Mouse (Mus musculus) hindbrain, embryonic 16.5 days (tissue): Measurements from ENCODE around the gene Abcc2. TPM values are rescaled to one million over a fixed set of nuclear protein-coding genes. Genes with fewer than 3 reads are reported as not detected.

Experiments used
- ATAC-seq: fragments of 200-750 bp; cut with Nextera tagmentation; 2 replicates; pipeline ENCODE4 v1.8.0; 2017; ENCODE audit warnings: moderate TSS enrichment, moderate library complexity
- H3K27ac ChIP-seq: fragments of 300-500 bp; sonication (generic); 2 replicates; pipeline ENCODE4 v1.5.1; 2014; ENCODE audit warnings: low read depth, mild to moderate bottlenecking, control low read depth, low read length, moderate library complexity
- H3K27me3 ChIP-seq: fragments of 300-500 bp; sonication (generic); replicated peaks from 2 replicates; pipeline ENCODE4 v1.6.1; 2014; ENCODE audit warnings: low read length; ENCODE audit not compliant: control insufficient read depth, insufficient read depth
- H3K36me3 ChIP-seq: fragments of 300-500 bp; sonication (generic); 2 replicates; pipeline ENCODE4 v1.6.1; 2014; ENCODE audit warnings: mild to moderate bottlenecking, low read length, moderate library complexity, mixed read lengths; ENCODE audit not compliant: control insufficient read depth, insufficient read depth
- H3K4me1 ChIP-seq: fragments of 300-500 bp; sonication (generic); 2 replicates; pipeline ENCODE4 v1.6.1; 2014; ENCODE audit warnings: low read depth, low read length; ENCODE audit not compliant: control insufficient read depth, insufficient read depth
- H3K4me2 ChIP-seq: fragments of 300-500 bp; sonication (generic); 2 replicates; pipeline ENCODE4 v1.6.1; 2014; ENCODE audit warnings: mild to moderate bottlenecking, low read length, control low read depth, moderate library complexity
- H3K4me3 ChIP-seq: fragments of 300-500 bp; sonication (generic); 2 replicates; pipeline ENCODE4 v1.5.1; 2014; ENCODE audit warnings: mild to moderate bottlenecking, low read length, control low read depth, moderate library complexity
- H3K9ac ChIP-seq: fragments of 300-500 bp; sonication (generic); 2 replicates; pipeline ENCODE4 v1.6.1; 2014; ENCODE audit warnings: low read depth, mild to moderate bottlenecking, control low read depth, low read length, moderate library complexity
- H3K9me3 ChIP-seq: fragments of 300-500 bp; sonication (generic); 2 replicates; pipeline ENCODE4 v1.6.1; 2014; ENCODE audit warnings: mild to moderate bottlenecking, low read length, moderate library complexity; ENCODE audit not compliant: control insufficient read depth
- WGBS: fragments of 180-500 bp; shearing (Covaris S2); extraction: QIAGEN DNeasy Blood & Tissue Kit; methylation state at CpG from one replicate; pipeline ENCODE4 v1.1.7; 2014; 5-methylcytosine and 5-hydroxymethylcytosine counted together
- polyA plus RNA-seq: library from polyadenylated mRNA; unstranded; fragments of >200 nt; fragmentation: Nextera tagmentation; extraction: Ambion mirVana; gene quantifications from 2 replicates; pipeline ENCODE4 v1.2.1, GENCODE M21; 2015

The Abcc2 gene
- polyA plus RNA-seq, 1 experiment from 2014 or later = 0.04 TPM

GRCm38 (mm10) chr19:43857347-43857746, 75.4 kb downstream of the Abcc2 start:
- Histone ChIP-seq H3K9ac (no peak overlapping the region), H3K27ac (no peak overlapping the region), H3K4me2 (no peak overlapping the region), H3K36me3 (peaks cover 33% of the 10 kb centered on the region), H3K4me1 (no peaks in the 10 kb centered on the region), H3K9me3 (no peaks in the 10 kb centered on the region), H3K4me3 (no peak overlapping the region), H3K27me3 (no peaks in the 10 kb centered on the region)
- ATAC-seq = no peak
- 90% methylated on average over 6 of the region's 6 CpGs for WGBS

GRCm38 (mm10) chr19:43870418-43870817, 88.4 kb downstream of the Abcc2 start:
- Histone ChIP-seq H3K27ac (no peak overlapping the region), H3K4me2 (no peak overlapping the region), H3K9ac (no peak overlapping the region), H3K27me3 (no peaks in the 10 kb centered on the region), H3K9me3 (no peaks in the 10 kb centered on the region), H3K4me1 (no peaks in the 10 kb centered on the region), H3K4me3 (no peak overlapping the region), H3K36me3 (peaks cover 20% of the 10 kb centered on the region)
- ATAC-seq = no peak
- 95% methylated on average over 4 of the region's 4 CpGs for WGBS

- 91% methylated on average over 11 of the region's 11 CpGs for WGBS
- no peaks in the 10 kb centered on the region for H3K27me3 ChIP-seq
- H3K27ac ChIP-seq = no peak overlapping the region
- no peaks in the 10 kb centered on the region for H3K9me3 ChIP-seq
- no peak overlapping the region for H3K9ac ChIP-seq
- H3K4me3 ChIP-seq = no peak overlapping the region
- no peak for ATAC-seq
- H3K36me3 ChIP-seq = peaks cover 5% of the 10 kb centered on the region; the same call in 1 of the 2 replicates
- peaks cover 12% of the 10 kb centered on the region for H3K4me1 ChIP-seq
- no peak overlapping the region for H3K4me2 ChIP-seq
Measured at GRCm38 (mm10) chr19:43874351-43874750, 92.4 kb downstream of the Abcc2 start.

GRCm38 (mm10) chr19:43875996-43876395, 94.0 kb downstream of the Abcc2 start:
- no peaks in the 10 kb centered on the region for H3K9me3 ChIP-seq
- H3K36me3 ChIP-seq = peaks cover 5% of the 10 kb centered on the region; the same call in 1 of the 2 replicates
- no peak for ATAC-seq
- no peak overlapping the region for H3K27ac ChIP-seq
- H3K4me3 ChIP-seq = no peak overlapping the region
- no peak overlapping the region for H3K9ac ChIP-seq
- H3K4me2 ChIP-seq = no peak overlapping the region; the same call in 1 of the 2 replicates
- H3K27me3 ChIP-seq = no peaks in the 10 kb centered on the region
- WGBS = 19% methylated on average over 2 of the region's 2 CpGs
- peaks cover 16% of the 10 kb centered on the region for H3K4me1 ChIP-seq

- Histone ChIP-seq H3K9ac (no peak overlapping the region), H3K4me1 (peaks cover 16% of the 10 kb centered on the region), H3K4me3 (no peak overlapping the region), H3K27ac (no peak overlapping the region), H3K9me3 (no peaks in the 10 kb centered on the region), H3K27me3 (no peaks in the 10 kb centered on the region), H3K4me2 (no peak overlapping the region), H3K36me3 (peaks cover 5% of the 10 kb centered on the region; the same call in 1 of the 2 replicates)
- no peak for ATAC-seq
- 81% methylated on average over 8 of the region's 8 CpGs for WGBS
Measured at GRCm38 (mm10) chr19:43877364-43877763, 95.4 kb downstream of the Abcc2 start.

GRCm38 (mm10) chr19:43878111-43879092, 96.4 kb downstream of the Abcc2 start:
- WGBS = 3% methylated on average over 17 of the region's 17 CpGs
- ATAC-seq = no peak
- Histone ChIP-seq H3K27me3 (no peaks in the 10 kb centered on the region), H3K36me3 (no peaks in the 10 kb centered on the region), H3K4me2 (peak overlapping the region; percentile 76), H3K9me3 (no peaks in the 10 kb centered on the region), H3K4me3 (peak overlapping the region; percentile 70), H3K4me1 (peaks cover 19% of the 10 kb centered on the region), H3K27ac (peak overlapping the region; percentile 92), H3K9ac (peak overlapping the region; percentile 83)

GRCm38 (mm10) chr19:43879401-43880212, 97.6 kb downstream of the Abcc2 start:
- Histone ChIP-seq H3K27me3 (no peaks in the 10 kb centered on the region), H3K36me3 (no peaks in the 10 kb centered on the region), H3K4me3 (peak overlapping the region; percentile 70), H3K4me2 (peak overlapping the region; percentile 76), H3K9me3 (no peaks in the 10 kb centered on the region), H3K27ac (peak overlapping the region; percentile 92), H3K4me1 (peaks cover 19% of the 10 kb centered on the region), H3K9ac (peak overlapping the region; percentile 83)
- ATAC-seq = peak; percentile 92
- 2% methylated on average over 36 of the region's 41 CpGs for WGBS

GRCm38 (mm10) chr19:43880420-43880819, 98.4 kb downstream of the Abcc2 start:
- no peak overlapping the region for H3K27ac ChIP-seq
- peaks cover 19% of the 10 kb centered on the region for H3K4me1 ChIP-seq
- H3K9me3 ChIP-seq = no peaks in the 10 kb centered on the region
- H3K4me3 ChIP-seq = no peak overlapping the region
- H3K9ac ChIP-seq = no peak overlapping the region
- ATAC-seq = no peak
- H3K36me3 ChIP-seq = no peaks in the 10 kb centered on the region
- WGBS = 15% methylated on average over 3 of the region's 3 CpGs
- H3K4me2 ChIP-seq = no peak overlapping the region
- H3K27me3 ChIP-seq = no peaks in the 10 kb centered on the region

GRCm38 (mm10) chr19:43881615-43882014, 99.6 kb downstream of the Abcc2 start:
- H3K4me2 ChIP-seq = no peak overlapping the region
- no peak overlapping the region for H3K9ac ChIP-seq
- 89% methylated on average over 7 of the region's 7 CpGs for WGBS

More at GRCm38 (mm10) chr19:43881615-43882014, 99.6 kb downstream of the Abcc2 start:
- H3K36me3 ChIP-seq = no peaks in the 10 kb centered on the region
- no peak overlapping the region for H3K27ac ChIP-seq
- H3K9me3 ChIP-seq = no peaks in the 10 kb centered on the region
- H3K4me1 ChIP-seq = peaks cover 15% of the 10 kb centered on the region
- ATAC-seq = no peak
- H3K27me3 ChIP-seq = no peaks in the 10 kb centered on the region
- no peak overlapping the region for H3K4me3 ChIP-seq
